Mouse (Mus musculus) CD4-positive helper T cell, adult 2 months (primary cell): ENCODE measurements around the gene Setd1b.

Experiments
- DNase-seq: peaks from one replicate; pipeline ENCODE4 v3.0.0-alpha.2; 2012; ENCODE audit warnings: low read depth, missing footprints, low spot score

Setd1b gene

GRCm38 (mm10) chr5:123139722-123140627, 2.0 kb upstream of the Setd1b start:
- DNase-seq = peak; percentile 65

DNA sequence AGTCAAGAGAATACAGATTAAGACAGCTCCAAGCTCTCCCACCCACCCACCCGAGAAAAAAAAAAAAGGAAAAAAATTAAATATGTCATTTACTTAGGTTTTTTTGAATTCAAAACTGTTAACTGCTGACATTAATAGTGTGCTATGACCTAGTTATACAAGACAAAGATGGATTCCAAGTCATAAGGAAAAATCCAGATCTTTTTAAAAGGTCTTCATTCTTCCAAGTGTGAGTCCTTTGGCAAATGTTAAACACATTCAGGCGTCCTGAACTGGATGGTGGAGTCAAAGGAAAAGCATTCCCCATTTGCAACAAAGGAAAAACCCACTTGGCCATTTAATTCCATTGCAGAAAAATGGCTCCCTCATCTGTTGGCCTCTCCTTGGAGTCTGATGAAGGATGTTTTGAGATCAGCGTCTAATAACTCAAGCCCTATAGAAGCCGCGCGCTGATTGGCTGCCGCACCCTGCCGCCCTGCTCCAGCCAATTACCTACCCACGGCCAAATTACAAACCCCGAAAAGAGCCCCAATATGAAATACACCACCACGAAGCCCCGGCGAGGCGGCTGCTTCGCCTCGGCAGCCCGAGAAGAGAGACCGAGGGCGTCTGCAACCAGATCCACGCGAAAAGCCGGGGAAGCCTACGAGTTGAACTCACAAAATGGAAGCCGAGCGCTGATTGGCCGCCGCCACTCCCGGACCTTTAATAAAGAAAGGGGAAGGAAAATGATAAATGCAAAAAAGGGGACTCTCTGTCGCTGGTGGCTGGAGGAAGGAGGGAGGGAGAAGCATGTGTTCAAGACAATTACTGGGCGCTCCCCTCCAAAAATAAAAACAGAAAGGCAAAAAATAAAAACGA, 1.1 kb upstream of the Setd1b start:
- DNase-seq = peak; percentile 92

GRCm38 (mm10) chr5:123141555-123142160, 335 bp upstream of the Setd1b start:
- peak; percentile 60 for DNase-seq

DNA sequence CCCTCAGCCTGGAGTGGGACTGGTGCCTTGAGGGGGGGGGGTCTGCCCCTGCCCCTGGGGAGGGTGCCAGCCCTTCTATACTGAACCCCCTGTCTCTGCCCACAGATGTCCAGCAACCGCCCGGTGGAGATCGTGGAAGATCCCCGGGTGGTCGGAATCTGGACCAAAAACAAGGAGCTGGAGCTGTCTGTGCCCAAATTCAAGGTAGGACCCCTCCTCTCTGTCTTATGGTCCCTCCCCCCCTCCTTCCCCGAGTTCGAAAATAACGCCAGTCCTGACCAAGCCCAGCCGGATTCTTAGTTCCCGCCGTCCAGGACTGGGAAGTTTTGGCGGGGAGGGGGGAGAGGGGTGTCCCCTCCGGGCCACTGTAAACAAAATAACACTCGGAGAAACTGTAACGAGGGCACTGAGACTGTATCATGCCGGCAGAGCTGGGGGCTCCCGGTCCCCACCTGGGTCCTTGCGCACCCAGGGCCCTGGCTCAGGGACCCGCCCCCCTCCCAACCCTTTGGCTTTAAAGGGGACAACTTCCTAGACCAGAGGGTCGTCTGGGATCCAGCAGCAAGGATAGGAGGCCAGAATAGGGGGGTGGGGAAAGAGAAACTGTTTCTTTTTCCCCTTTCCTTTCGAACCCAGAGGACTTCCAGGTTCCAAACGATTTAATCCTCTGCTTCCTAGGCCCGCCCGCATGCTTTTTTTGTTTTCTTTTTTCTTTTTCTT, 1.4 kb downstream of the Setd1b start:
- DNase-seq = peak; percentile 64

- DNase-seq = peak; percentile 59
Observed at GRCm38 (mm10) chr5:123143971-123144745, 2.2 kb downstream of the Setd1b start.

DNA sequence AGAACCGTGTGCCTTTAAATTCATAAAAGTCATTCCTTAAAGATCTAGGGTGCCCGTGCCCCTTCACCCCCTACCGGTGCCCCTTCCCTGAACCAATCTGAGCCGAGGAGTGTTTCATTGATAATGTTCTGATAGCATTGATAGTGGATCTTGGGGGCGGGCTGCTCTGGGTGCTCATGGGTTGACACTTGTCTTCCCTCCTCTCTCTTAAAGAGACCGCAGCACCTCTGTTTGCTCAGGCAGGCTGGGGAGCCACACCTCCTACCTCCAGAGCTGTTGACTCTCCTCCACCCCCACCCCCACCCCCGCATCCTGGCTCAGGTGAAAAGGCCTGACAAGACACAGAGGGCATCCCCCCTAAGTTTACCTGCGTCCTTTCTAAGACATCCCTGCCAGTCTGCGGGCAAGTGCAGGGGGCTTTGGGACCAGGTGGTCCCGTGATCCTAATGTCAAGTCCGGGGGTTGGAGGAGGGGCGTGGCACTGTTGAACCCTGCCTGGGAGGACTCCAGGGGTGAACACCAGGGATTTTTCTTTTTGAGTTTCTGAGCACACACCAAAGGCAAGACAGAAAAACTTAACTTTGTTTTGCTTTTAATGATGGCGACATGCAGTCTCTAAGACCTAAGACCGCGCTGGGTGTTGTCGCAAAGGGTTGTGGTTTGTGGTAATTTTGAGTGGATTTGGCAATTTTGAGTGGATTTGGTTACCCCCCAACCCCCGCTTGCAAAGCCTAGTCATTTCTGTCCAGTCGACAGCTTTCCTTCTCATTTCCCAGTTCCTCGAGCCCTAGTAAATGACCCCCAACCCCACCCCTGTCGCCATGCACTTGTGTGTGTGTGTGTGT, 3.0 kb downstream of the Setd1b start:
- peak; percentile 77 for DNase-seq

DNA sequence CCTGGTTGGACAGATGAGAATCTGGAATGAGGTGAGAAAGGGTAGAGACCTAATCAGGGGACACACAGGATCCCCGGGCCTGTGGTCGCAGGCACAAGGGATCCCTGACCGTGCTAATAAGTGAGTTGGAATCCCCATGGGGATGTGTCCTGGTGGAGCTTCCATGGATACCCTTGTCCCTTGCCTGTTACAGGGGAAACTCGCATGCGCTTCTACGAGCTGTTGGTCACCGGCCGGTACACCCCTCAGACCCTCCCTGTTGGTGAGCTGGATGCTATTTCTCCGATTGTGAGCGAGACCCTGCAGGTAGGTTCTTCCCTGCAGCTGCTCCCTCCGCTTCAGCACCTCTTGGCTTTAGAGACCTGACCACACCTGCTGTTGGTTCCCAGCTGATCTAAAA, 4.4 kb downstream of the Setd1b start:
- no peak for DNase-seq

DNA sequence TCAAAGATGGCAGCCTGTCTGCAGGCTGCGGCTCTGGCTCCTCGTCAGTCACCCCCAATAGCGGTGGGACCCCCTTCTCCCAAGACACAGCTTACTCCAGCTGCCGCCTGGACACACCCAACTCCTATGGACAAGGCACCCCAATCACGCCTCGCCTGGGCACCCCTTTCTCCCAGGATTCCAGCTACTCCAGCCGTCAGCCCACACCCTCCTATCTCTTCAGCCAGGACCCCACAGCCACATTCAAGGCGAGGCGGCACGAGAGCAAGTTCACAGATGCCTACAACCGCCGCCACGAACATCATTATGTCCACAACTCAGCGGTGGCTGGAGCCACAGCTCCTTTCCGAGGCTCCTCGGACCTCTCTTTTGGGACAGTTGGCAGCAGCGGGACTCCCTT, 5.6 kb downstream of the Setd1b start:
- no peak for DNase-seq

- no peak for DNase-seq
Observed at GRCm38 (mm10) chr5:123148073-123148722, 6.2 kb downstream of the Setd1b start.

DNA sequence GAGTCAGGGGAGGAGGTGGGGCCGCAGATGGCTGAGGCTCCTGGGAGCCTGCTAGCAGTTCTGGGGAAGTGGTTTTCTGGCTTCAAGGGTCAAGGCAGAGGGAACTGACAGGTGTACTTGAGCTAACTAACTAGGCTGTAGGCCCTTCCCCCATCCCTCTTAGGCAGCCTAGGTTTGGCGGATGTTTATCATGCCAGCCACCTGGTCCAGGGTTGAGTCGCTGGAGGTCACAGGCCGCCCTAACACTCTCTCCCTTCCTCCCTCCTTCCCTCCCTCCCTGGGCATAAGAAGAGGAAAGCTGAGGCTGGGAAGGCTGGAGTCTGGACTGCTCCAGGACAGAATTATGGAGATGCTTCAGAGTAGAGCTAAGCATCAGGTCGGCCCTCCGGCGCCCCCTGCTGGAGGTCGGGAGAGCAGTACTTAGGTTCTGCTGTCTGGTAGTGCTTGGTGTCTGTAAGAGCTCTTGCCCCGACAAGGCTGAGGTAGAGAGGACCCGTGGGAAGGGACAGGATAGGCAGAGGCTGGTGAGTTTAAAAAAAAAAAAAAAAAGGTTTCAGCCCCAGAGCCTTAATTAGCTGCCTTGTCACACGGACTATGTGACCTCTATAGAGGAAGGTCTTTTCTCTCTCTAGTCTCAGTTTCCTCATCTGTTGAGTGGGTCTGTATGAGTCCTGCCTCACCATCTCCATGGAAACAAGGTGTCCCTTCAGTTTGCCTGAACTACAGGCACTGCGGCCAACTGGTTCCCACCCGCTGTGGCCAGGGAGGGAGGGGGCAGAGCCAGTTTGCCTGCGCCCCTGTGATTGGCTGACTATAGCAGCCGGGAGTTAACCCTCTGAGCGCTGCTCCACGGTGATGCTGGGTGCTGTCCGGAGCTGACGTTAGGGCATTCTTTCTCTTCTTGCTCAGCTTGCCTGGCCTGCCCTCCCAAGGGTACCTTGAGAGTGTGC, 7.7 kb downstream of the Setd1b start:
- peak; percentile 90 for DNase-seq

DNA sequence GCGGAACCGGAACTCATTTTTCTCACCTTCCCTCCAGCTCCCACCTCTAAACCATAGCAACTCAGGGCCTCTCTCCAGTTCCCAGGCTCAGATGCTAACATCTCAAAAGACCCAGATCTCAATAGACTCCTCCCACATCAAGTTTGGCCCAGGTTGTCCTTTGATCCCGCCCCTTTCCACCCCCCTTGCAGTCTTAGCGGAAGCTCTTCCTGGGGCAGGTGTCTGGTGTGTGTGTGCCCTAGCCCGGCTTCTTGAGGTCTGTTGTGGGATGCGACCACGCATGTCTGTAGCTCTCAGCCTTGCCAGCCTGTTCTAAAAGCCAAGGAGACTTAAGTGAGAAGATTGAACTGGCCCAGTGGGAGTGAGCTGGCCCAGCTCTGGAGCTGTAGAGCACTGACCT, 8.6 kb downstream of the Setd1b start:
- DNase-seq = peak; percentile 92

DNA sequence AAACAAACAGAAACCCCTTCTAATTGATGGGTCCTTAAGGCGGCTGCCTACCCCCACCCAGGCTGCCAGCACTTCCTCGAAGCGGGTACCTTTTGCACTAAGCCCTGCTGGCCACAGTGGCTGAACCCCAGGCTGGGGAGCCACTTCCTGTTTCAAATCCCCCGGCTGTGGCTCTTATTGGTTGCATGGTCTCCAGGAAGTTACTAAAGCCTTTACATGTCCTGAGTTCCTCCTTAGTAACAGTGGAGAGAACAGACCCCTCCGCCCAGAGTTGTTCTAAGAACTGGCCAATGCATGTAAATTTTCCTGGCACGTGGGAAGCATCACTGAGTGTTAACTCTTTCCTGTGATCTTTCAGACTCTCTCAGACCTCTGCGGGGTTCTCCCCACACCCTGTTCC, 9.1 kb downstream of the Setd1b start:
- peak; percentile 87 for DNase-seq

- no peak for DNase-seq
Observed at GRCm38 (mm10) chr5:123151707-123152362, 9.8 kb downstream of the Setd1b start.

DNA sequence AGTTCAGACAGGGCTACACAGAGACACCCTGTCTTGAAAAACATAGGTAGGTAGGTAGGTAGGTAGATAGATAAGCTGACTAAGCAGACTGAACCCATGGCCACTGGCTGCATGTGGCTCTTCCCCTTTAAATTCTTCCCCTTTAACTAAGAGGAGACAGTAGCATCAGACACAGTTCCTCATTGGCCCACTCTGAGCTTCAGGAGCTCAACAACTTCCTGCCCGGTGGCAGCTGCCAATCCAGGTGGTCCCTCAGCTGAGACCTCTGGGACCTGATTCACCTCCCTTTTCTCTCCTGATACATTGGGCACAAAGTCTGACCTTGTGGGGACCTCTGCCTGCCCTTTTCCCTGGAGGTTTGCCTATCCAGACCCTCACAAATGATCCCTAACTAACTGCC, 10.9 kb downstream of the Setd1b start:
- DNase-seq = no peak

DNA sequence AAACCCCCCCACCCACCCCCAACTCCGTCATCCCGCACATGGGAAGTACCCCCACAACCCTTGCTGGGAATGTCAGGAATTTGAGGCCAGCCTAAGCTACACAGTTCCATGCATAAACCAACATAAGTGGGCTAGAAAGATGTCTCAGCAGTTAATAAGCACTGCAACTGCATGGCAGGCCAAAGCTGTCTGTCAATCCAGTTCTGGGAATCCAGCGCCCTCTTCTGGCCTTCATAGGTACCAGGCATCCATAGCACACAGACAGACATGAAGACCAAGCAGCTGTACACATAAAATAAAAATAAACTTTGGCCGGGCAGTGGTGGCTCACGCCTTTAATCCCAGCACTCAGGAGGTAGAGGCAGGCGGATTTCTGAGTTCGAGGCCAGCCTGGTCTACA, 13.4 kb downstream of the Setd1b start:
- DNase-seq = peak; percentile 86

GRCm38 (mm10) chr5:123156763-123157162, 14.8 kb downstream of the Setd1b start:
- DNase-seq = no peak

DNA sequence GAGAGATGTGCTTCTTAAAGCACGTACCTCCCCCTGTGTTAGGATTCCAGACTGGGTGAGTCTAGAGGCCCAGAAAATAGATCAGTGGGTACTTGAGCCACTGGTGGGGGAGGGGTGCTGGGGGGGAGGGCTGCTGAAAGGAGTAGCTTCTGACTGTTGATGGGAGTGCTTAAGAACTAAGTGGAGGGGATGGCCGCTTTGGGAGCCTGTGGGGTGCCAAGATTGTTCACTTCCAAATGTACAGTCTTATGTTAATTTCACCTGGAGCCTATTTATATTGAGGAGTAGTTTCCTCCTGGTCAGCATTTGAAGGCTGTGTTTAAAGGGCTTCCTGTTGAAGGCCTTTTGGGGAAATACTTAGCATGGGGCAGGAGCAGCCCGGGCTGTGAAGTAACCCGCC, 16.0 kb downstream of the Setd1b start:
- DNase-seq = no peak

DNA sequence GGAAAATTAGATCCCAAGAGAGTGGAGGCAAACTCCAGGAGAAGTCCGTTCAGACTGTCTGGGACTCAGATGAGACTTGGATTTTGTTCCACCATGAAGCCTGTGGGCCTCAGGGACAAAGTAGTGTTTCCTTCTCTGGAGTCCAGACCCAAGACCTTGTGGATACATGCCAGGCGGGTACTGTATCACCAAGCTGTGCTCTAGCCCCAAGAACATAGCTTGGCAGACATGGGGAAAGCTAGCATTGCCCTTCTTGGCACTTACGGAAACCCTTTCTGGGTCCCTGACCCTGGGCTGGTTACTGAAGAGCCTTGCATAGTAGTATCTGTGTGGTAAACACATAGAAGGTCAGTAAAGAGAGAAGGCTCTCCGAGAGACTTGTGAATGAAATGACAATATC, 17.5 kb downstream of the Setd1b start:
- DNase-seq = no peak
